Mouse (Mus musculus): ENCODE measurements around the gene Wfikkn1. TPM values are rescaled to one million over a fixed set of nuclear protein-coding genes. Genes with fewer than 3 reads are reported as not detected.

Gene Wfikkn1
- polyA plus RNA-seq (2014; fragmentation: Nextera tagmentation; extraction: Ambion mirVana): 0.63 and 0.71 TPM in 2 replicates

DNA sequence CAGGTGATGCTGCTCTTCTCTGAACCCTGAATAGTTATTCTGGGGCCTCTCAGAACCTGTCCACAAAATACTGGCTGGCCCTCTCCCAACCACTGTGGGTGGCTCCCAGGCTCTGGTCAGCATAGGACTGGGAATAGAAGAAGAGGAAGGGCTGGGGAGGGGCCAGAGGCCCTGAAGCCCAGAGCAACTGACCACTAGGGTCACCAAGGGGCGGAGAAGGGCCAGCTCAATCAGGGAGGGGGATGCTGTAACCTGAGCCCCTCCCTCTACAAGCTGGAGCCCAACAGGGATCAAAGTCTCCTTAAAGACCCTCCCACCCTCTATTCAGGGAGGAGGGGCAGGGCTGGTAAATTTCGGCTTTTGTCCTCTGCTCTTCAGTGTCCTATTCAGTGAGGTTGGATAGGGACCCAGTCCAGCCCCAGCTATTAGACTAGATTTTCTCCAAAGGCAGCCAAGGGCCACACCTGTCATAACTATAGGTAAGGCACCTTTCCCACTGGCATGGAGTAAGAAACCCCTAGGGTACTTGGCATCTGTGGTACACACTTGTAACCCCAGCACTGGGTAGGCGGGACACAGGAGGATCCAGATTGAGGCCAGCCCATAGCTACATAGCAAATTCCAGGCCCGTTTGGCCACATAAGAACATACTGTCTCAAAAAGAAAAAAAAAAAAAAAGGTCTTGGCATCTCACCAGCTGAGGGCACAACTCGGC is at the start of gene Wfikkn1:
Gene Wfikkn1 (minus strand): TSS at position 663 of the 715 bp plus-strand sequence.
- peaks cover 24% of the 10 kb centered on the region for H3K4me1 ChIP-seq (replicated peaks; ENCODE audit: control insufficient read depth, insufficient read depth, low read length)
- no peak for ATAC-seq (ENCODE audit: low FRiP score)
- no peak within 1 kb of the TSS for H3K4me2 ChIP-seq (replicated peaks)
- no peak within 1 kb of the TSS for H3K4me3 ChIP-seq (replicated peaks; ENCODE audit: low read length)
- H3K27me3 ChIP-seq (ENCODE audit: control insufficient read depth, insufficient read depth, low read length): no peaks in the 10 kb centered on the region
- DNase-seq (ENCODE audit: low spot score): no peak
- 0 out of 2 replicates have a peak within 1 kb of the TSS, but pooled peaks have one; percentile 54 for H3K27ac ChIP-seq
- WGBS: 16% methylated on average over 5 of the region's 5 CpGs
- peaks cover 51% of the 10 kb centered on the region for H3K36me3 ChIP-seq (replicated peaks; ENCODE audit: control insufficient read depth, insufficient read depth)
- H3K9me3 ChIP-seq (ENCODE audit: control insufficient read depth, low read length): no peaks in the 10 kb centered on the region
- peak within 1 kb of the TSS; percentile 12 for H3K9ac ChIP-seq

DNA sequence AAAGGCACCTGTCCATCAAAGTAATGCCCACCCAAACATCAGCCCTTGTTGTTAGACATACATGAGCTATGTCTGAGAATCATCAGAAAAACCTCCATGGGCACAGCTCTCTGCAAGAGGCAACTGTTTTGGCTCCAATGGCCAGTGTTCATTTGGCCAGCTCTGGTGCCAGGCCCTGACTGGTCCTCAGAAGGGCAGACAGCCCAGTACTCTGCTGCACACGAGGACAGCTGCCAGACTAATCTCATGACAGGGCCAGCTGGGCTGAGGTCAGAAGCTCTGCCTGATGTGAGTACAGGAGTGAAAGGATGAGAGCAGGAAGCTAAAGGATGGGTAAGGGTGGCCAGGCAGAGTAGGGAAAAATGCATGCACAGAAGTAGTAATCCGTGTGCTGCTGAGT is 44.7 kb upstream of the Wfikkn1 start:
- 90% methylated on average over 2 of the region's 2 CpGs for WGBS
- Histone ChIP-seq H3K4me1 (replicated peaks; ENCODE audit: control insufficient read depth, insufficient read depth, low read length) (peaks cover 4% of the 10 kb centered on the region; the same call in 1 of the 2 replicates), H3K9me3 (ENCODE audit: control insufficient read depth, low read length) (no peaks in the 10 kb centered on the region), H3K9ac (no peak overlapping the region), H3K27me3 (ENCODE audit: control insufficient read depth, insufficient read depth, low read length) (no peaks in the 10 kb centered on the region), H3K4me3 (replicated peaks; ENCODE audit: low read length) (no peak overlapping the region), H3K4me2 (replicated peaks) (no peak overlapping the region), H3K36me3 (replicated peaks; ENCODE audit: control insufficient read depth, insufficient read depth) (peaks cover 40% of the 10 kb centered on the region), H3K27ac (no peak overlapping the region)
- ATAC-seq (ENCODE audit: low FRiP score) (no peak), DNase-seq (ENCODE audit: low spot score) (no peak)

DNA sequence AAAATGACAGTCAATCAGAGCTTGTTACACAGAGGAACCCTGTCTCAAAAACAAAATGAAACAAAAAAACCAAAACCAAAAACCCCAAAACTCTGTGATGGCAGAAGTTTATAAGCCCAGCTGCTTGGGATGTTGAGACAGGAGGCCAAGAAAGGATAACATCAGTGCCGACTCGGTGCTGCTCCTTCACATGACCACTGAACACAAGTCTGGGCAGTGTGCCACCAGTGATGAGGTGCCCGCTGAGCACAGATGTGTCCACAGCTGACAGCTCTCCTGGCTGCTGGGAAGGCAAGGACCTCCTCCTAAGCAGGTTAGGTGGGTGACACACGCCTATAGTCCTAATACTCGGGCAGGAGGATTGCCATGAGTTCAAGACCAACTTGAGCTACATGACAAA is 41.5 kb upstream of the Wfikkn1 start:
- Histone ChIP-seq H3K4me1 (replicated peaks; ENCODE audit: control insufficient read depth, insufficient read depth, low read length) (peaks cover 21% of the 10 kb centered on the region), H3K27ac (no peak overlapping the region), H3K9ac (no peak overlapping the region), H3K4me2 (replicated peaks) (no peak overlapping the region), H3K9me3 (ENCODE audit: control insufficient read depth, low read length) (no peaks in the 10 kb centered on the region), H3K4me3 (replicated peaks; ENCODE audit: low read length) (no peak overlapping the region), H3K36me3 (replicated peaks; ENCODE audit: control insufficient read depth, insufficient read depth) (peaks cover 15% of the 10 kb centered on the region), H3K27me3 (ENCODE audit: control insufficient read depth, insufficient read depth, low read length) (no peaks in the 10 kb centered on the region)
- DNase-seq (ENCODE audit: low spot score) (no peak), ATAC-seq (ENCODE audit: low FRiP score) (no peak)
- 75% methylated on average over 5 of the region's 5 CpGs for WGBS

DNA sequence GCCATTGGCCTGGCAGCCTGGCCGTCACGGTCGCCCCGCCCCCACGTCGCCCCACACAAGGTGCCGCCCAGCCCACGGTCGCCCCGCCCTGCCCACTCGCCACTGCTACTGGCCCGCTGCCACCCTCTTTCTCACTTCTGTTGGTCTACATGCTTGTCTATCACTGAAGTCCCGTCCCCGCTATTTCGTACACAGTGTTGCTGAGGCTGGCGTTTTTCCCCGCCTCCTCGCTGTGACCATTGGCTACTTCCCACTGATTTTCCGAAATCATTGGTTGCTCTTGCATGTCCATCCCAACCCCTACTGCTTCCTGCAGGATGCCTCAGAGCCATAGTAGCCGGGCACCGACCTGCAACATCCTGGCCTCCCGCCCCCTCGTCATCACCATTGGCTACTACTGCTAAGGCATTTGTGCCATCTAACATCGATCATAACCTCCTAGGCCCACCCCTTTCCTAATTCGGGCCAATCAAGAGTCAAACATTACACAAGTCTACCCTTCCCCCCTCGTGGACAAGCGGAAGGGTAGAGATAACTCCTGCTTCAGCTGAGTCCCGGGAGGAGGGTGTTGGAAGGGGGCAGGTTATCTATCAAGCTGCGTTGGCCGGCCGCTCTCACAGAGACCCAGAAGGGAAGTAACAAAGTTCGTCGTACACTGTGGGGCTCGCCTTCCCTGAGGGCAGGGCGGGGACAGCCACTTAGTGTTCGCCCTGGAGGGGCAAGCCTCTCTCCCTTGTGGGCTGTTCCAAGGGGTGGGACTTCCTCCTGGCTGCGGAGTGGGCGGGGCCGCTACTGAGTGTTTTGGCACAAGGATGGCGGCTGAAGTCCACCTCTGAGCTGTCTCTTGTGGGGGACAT is 39.4 kb upstream of the Wfikkn1 start:
- 0% methylated on average over 37 of the region's 40 CpGs for whole genome bisulfite sequencing
- peak; percentile 99 for ATAC-seq (ENCODE audit: low FRiP score)

DNA sequence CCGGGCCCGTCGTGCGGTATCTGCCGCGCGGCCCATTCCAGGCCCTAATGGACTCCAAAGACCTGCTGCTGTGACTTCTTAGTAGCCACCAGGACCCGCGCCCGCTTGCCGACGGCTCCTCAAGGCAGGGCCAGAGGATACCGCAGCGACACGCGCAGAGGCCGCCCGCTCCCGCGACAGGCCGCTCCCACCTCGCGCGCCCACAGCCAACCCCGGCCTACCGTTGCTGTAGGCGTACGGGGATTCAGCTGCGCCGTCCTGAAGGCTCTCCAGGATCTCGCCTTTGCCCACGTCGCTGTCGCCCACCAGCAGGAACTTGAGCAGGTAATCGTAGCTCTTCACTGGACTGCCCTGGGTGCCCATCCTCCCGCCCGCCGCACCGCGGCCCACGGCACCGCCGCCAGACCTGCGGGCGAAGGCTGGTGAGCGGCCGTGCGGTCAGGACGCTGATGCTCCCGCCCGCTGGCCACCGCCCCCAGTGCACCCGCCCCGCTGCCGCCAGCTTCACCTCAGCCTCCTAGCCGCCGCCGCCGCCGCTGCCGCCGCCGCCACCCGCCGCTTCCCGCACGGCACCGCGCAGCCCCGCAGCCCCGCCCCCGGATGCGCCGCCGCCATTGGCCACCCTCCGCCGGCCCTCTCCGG is 38.6 kb upstream of the Wfikkn1 start, which contains the start of gene Rab40c:
Gene Rab40c (minus strand): TSS at position 584 of the 642 bp plus-strand sequence.
- peaks cover 21% of the 10 kb centered on the region for H3K4me1 ChIP-seq (replicated peaks; ENCODE audit: control insufficient read depth, insufficient read depth, low read length)
- ATAC-seq (ENCODE audit: low FRiP score): no peak
- no peaks in the 10 kb centered on the region for H3K9me3 ChIP-seq (ENCODE audit: control insufficient read depth, low read length)
- peak within 1 kb of the TSS; percentile 92 for H3K9ac ChIP-seq
- peak within 1 kb of the TSS; percentile 89 for H3K27ac ChIP-seq
- peak; percentile 32 for DNase-seq (ENCODE audit: low spot score)
- under 1% methylated on average over 73 of the region's 78 CpGs for WGBS
- peak within 1 kb of the TSS; percentile 87 for H3K4me2 ChIP-seq (replicated peaks)
- H3K27me3 ChIP-seq (ENCODE audit: control insufficient read depth, insufficient read depth, low read length): no peaks in the 10 kb centered on the region
- H3K36me3 ChIP-seq (replicated peaks; ENCODE audit: control insufficient read depth, insufficient read depth): no peaks in the 10 kb centered on the region
- H3K4me3 ChIP-seq (replicated peaks; ENCODE audit: low read length): peak within 1 kb of the TSS; percentile 98

More for the DNA sequence above, 39.4 kb upstream of the Wfikkn1 start:
- H3K4me3 ChIP-seq (replicated peaks; ENCODE audit: low read length): peak overlapping the region; percentile 98
- no peaks in the 10 kb centered on the region for H3K27me3 ChIP-seq (ENCODE audit: control insufficient read depth, insufficient read depth, low read length)
- peak overlapping the region; percentile 89 for H3K27ac ChIP-seq
- H3K9me3 ChIP-seq (ENCODE audit: control insufficient read depth, low read length): no peaks in the 10 kb centered on the region
- peak overlapping the region; percentile 60 for H3K9ac ChIP-seq
- H3K4me1 ChIP-seq (replicated peaks; ENCODE audit: control insufficient read depth, insufficient read depth, low read length): peaks cover 21% of the 10 kb centered on the region
- peak; percentile 99 for DNase-seq (ENCODE audit: low spot score)
- H3K36me3 ChIP-seq (replicated peaks; ENCODE audit: control insufficient read depth, insufficient read depth): no peaks in the 10 kb centered on the region
- H3K4me2 ChIP-seq (replicated peaks): peak overlapping the region; percentile 87

DNA sequence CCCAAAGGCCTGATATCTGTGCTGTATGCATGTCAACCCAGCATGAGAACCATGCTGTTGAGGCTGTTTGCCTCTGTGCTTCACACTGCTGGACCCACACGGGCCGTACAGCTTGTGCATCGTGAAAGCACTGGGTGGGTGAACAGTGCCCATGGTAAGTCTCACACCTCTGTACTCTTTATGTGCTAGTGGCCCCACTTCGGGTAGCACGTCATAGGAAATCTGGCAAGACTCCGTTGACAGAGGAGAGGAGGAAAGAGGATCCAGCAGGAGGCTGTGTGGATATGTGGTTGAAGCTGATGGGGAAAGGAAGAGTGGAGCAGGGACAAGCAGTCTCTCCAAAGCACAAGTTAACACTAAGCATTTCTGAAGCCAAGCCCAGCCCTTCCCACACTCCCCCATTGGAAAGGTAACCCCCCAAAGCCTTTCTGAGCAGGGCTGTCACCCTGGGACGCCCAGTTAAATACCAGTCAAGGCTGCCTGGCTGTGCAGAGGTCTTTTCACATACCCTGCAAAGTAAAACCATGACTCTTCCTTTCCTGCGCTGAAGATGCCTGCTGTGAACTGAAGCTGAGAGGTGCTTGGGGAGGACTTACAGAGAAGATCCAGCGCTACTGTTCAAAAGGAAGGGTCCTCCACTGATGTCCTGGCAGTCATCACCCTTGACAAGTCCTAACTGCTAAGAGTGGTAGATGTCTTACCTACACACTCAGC is 37.5 kb upstream of the Wfikkn1 start:
- Histone ChIP-seq H3K9me3 (ENCODE audit: control insufficient read depth, low read length) (no peaks in the 10 kb centered on the region), H3K27me3 (ENCODE audit: control insufficient read depth, insufficient read depth, low read length) (no peaks in the 10 kb centered on the region), H3K27ac (0 out of 2 replicates have a peak overlapping the region, but pooled peaks have one; percentile 88), H3K36me3 (replicated peaks; ENCODE audit: control insufficient read depth, insufficient read depth) (no peaks in the 10 kb centered on the region), H3K9ac (peak overlapping the region; percentile 92), H3K4me2 (replicated peaks) (peak overlapping the region; percentile 87), H3K4me3 (replicated peaks; ENCODE audit: low read length) (peak overlapping the region; percentile 98), H3K4me1 (replicated peaks; ENCODE audit: control insufficient read depth, insufficient read depth, low read length) (peaks cover 21% of the 10 kb centered on the region)
- 83% methylated on average over 9 of the region's 9 CpGs for WGBS
- no peak for DNase-seq (ENCODE audit: low spot score)
- no peak for ATAC-seq (ENCODE audit: low FRiP score)

DNA sequence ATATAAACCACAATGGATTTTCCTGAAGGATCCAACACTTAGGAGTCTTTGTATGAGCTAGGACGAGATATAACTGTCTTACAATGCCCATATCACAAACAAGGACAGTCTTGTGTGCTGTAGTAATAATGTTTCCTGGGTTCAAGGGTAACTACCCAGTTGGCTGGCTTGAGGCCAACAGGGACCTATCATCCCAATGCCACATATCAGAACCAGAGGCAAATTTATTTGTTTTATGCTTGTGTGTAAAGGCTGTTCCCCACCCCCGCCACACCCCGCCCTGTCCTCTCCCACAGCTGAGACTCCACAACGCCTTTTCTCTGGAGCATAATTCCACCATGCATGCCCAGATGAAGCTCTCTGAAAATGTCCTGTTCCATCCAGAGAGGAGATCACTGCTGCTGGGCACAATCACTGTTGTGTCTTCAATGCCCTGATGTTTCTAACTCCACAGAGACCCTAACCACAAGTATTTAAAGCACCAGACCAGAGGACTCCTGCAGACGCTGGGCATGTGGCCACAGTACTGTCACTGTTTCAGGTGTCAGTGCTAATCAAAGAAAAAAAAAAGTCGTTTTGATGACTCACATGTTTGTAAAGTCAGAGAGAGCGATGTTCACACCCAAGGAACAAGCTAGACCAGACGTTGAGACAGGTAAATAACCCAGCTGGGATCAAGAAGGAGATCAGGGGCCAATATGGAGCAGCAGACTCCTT is 36.4 kb upstream of the Wfikkn1 start:
- H3K27me3 ChIP-seq (ENCODE audit: control insufficient read depth, insufficient read depth, low read length): no peaks in the 10 kb centered on the region
- no peaks in the 10 kb centered on the region for H3K9me3 ChIP-seq (ENCODE audit: control insufficient read depth, low read length)
- 89% methylated on average over 8 of the region's 8 CpGs for WGBS
- no peak overlapping the region for H3K4me3 ChIP-seq (replicated peaks; ENCODE audit: low read length)
- ATAC-seq (ENCODE audit: low FRiP score) (no peak), DNase-seq (ENCODE audit: low spot score) (no peak)
- no peak overlapping the region for H3K9ac ChIP-seq
- no peak overlapping the region for H3K27ac ChIP-seq
- H3K4me1 ChIP-seq (replicated peaks; ENCODE audit: control insufficient read depth, insufficient read depth, low read length): peaks cover 21% of the 10 kb centered on the region
- no peak overlapping the region for H3K4me2 ChIP-seq (replicated peaks)
- no peaks in the 10 kb centered on the region for H3K36me3 ChIP-seq (replicated peaks; ENCODE audit: control insufficient read depth, insufficient read depth)

DNA sequence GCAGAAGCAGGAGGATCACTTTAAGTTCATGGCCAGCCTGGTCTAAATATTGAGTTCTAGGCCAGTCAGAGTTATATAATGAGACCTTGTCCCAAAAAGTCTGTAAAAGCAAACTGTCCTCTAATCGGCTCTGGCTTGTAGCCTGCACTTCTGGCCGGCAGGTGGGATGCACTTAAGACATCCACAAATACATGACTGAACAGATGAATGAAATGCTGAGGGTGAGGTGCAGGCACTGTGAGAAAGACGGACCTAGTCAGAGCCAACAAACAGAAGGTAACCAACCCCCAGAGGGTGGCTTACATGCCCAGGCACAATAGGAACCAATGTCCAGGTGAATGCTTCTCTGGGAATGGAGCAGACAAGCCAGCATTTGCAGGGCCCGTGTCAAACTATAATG is 33.6 kb upstream of the Wfikkn1 start:
- H3K4me2 ChIP-seq (replicated peaks): no peak overlapping the region
- 85% methylated on average over 4 of the region's 4 CpGs for WGBS
- H3K27ac ChIP-seq: no peak overlapping the region
- H3K4me3 ChIP-seq (replicated peaks; ENCODE audit: low read length): no peak overlapping the region
- H3K27me3 ChIP-seq (ENCODE audit: control insufficient read depth, insufficient read depth, low read length): no peaks in the 10 kb centered on the region
- H3K9ac ChIP-seq: no peak overlapping the region
- ATAC-seq (ENCODE audit: low FRiP score) (no peak), DNase-seq (ENCODE audit: low spot score) (no peak)
- H3K36me3 ChIP-seq (replicated peaks; ENCODE audit: control insufficient read depth, insufficient read depth): no peaks in the 10 kb centered on the region
- H3K4me1 ChIP-seq (replicated peaks; ENCODE audit: control insufficient read depth, insufficient read depth, low read length): peaks cover 17% of the 10 kb centered on the region
- H3K9me3 ChIP-seq (ENCODE audit: control insufficient read depth, low read length): no peaks in the 10 kb centered on the region
